Mouse (Mus musculus): ENCODE measurements around the gene Tarbp2. TPM values are rescaled to one million over a fixed set of nuclear protein-coding genes. Genes with fewer than 3 reads are reported as not detected.

Gene Tarbp2
- polyA plus RNA-seq, 1 experiment from 2014 or later: 82.6 TPM

GRCm38 (mm10) chr15:102531586-102531985 lies 13.6 kb downstream of the Tarbp2 start:
- no peak overlapping the region for H3K9ac ChIP-seq
- H3K4me3 ChIP-seq: no peak overlapping the region
- no peaks in the 10 kb centered on the region; the same call in 1 of the 2 replicates for H3K4me1 ChIP-seq (replicated peaks)
- H3K4me2 ChIP-seq: no peak overlapping the region
- no peaks in the 10 kb centered on the region for H3K9me3 ChIP-seq
- ATAC-seq (ENCODE audit: low read depth): no peak
- H3K36me3 ChIP-seq: peaks cover 69% of the 10 kb centered on the region
- no peak overlapping the region for H3K27ac ChIP-seq (replicated peaks)
- 87% methylated on average over 4 of the region's 4 CpGs for WGBS
- H3K27me3 ChIP-seq: no peaks in the 10 kb centered on the region

- Histone ChIP-seq H3K4me3 (no peak overlapping the region), H3K27ac (replicated peaks) (no peak overlapping the region), H3K4me2 (no peak overlapping the region), H3K9me3 (no peaks in the 10 kb centered on the region), H3K36me3 (peaks cover 74% of the 10 kb centered on the region), H3K9ac (peak overlapping the region; percentile 17; the same call in 1 of the 2 replicates), H3K27me3 (no peaks in the 10 kb centered on the region), H3K4me1 (replicated peaks) (no peaks in the 10 kb centered on the region; the same call in 1 of the 2 replicates)
- 80% methylated on average over 3 of the region's 3 CpGs for WGBS
- ATAC-seq (ENCODE audit: low read depth): no peak
Observed at GRCm38 (mm10) chr15:102532106-102532900, 14.3 kb downstream of the Tarbp2 start.

GRCm38 (mm10) chr15:102533926-102534325 lies 15.9 kb downstream of the Tarbp2 start:
- Histone ChIP-seq H3K4me3 (no peak overlapping the region), H3K27me3 (no peaks in the 10 kb centered on the region), H3K4me2 (no peak overlapping the region), H3K9ac (no peak overlapping the region), H3K27ac (replicated peaks) (no peak overlapping the region), H3K36me3 (peaks cover 67% of the 10 kb centered on the region), H3K4me1 (replicated peaks) (no peaks in the 10 kb centered on the region; the same call in 1 of the 2 replicates), H3K9me3 (no peaks in the 10 kb centered on the region)
- no peak for ATAC-seq (ENCODE audit: low read depth)
- 91% methylated on average over 7 of the region's 7 CpGs for WGBS

- Histone ChIP-seq H3K36me3 (peaks cover 65% of the 10 kb centered on the region), H3K4me3 (no peak overlapping the region), H3K27me3 (no peaks in the 10 kb centered on the region), H3K27ac (replicated peaks) (no peak overlapping the region), H3K9ac (no peak overlapping the region), H3K4me1 (replicated peaks) (peaks cover 9% of the 10 kb centered on the region; the same call in 1 of the 2 replicates), H3K4me2 (no peak overlapping the region), H3K9me3 (no peaks in the 10 kb centered on the region)
- WGBS: 84% methylated on average over 4 of the region's 4 CpGs
- ATAC-seq (ENCODE audit: low read depth): no peak
Observed at GRCm38 (mm10) chr15:102544801-102545200, 26.8 kb downstream of the Tarbp2 start.

GRCm38 (mm10) chr15:102546246-102546645 lies 28.3 kb downstream of the Tarbp2 start:
- H3K27me3 ChIP-seq: no peaks in the 10 kb centered on the region
- no peak for ATAC-seq (ENCODE audit: low read depth)
- H3K4me3 ChIP-seq: no peak overlapping the region
- H3K9ac ChIP-seq: no peak overlapping the region
- no peak overlapping the region for H3K4me2 ChIP-seq
- 0 out of 2 replicates have a peak overlapping the region, but pooled peaks have one; percentile 66 for H3K27ac ChIP-seq (replicated peaks)
- H3K36me3 ChIP-seq: peaks cover 61% of the 10 kb centered on the region
- WGBS: 91% methylated on average over 3 of the region's 3 CpGs
- H3K9me3 ChIP-seq: no peaks in the 10 kb centered on the region
- peaks cover 9% of the 10 kb centered on the region; the same call in 1 of the 2 replicates for H3K4me1 ChIP-seq (replicated peaks)

GRCm38 (mm10) chr15:102546677-102547427 lies 28.9 kb downstream of the Tarbp2 start:
- Histone ChIP-seq H3K4me3 (no peak overlapping the region), H3K4me1 (replicated peaks) (peaks cover 9% of the 10 kb centered on the region; the same call in 1 of the 2 replicates), H3K4me2 (no peak overlapping the region), H3K27me3 (no peaks in the 10 kb centered on the region), H3K9me3 (no peaks in the 10 kb centered on the region), H3K9ac (no peak overlapping the region), H3K36me3 (peaks cover 60% of the 10 kb centered on the region), H3K27ac (replicated peaks) (peak overlapping the region; percentile 66)
- ATAC-seq (ENCODE audit: low read depth): peak; percentile 72
- WGBS: 70% methylated on average over 3 of the region's 3 CpGs

- Histone ChIP-seq H3K4me3 (no peak overlapping the region), H3K9ac (no peak overlapping the region), H3K9me3 (no peaks in the 10 kb centered on the region), H3K36me3 (peaks cover 60% of the 10 kb centered on the region), H3K27ac (replicated peaks) (peak overlapping the region; percentile 66), H3K27me3 (no peaks in the 10 kb centered on the region), H3K4me2 (no peak overlapping the region), H3K4me1 (replicated peaks) (peaks cover 9% of the 10 kb centered on the region; the same call in 1 of the 2 replicates)
- 80% methylated on average over 3 of the region's 3 CpGs for WGBS
- no peak for ATAC-seq (ENCODE audit: low read depth)
Observed at GRCm38 (mm10) chr15:102547478-102547877, 29.5 kb downstream of the Tarbp2 start.

- Histone ChIP-seq H3K9me3 (no peaks in the 10 kb centered on the region), H3K36me3 (peaks cover 62% of the 10 kb centered on the region), H3K4me2 (no peak overlapping the region), H3K9ac (no peak overlapping the region), H3K4me1 (replicated peaks) (no peaks in the 10 kb centered on the region), H3K27ac (replicated peaks) (no peak overlapping the region), H3K4me3 (no peak overlapping the region), H3K27me3 (no peaks in the 10 kb centered on the region)
- 96% methylated on average over 5 of the region's 5 CpGs for WGBS
- no peak for ATAC-seq (ENCODE audit: low read depth)
Observed at GRCm38 (mm10) chr15:102552599-102552998, 34.6 kb downstream of the Tarbp2 start.

GRCm38 (mm10) chr15:102555581-102555980 lies 37.6 kb downstream of the Tarbp2 start:
- Histone ChIP-seq H3K9me3 (no peaks in the 10 kb centered on the region), H3K4me2 (no peak overlapping the region), H3K4me3 (no peak overlapping the region), H3K27ac (replicated peaks) (no peak overlapping the region), H3K4me1 (replicated peaks) (no peaks in the 10 kb centered on the region), H3K36me3 (peaks cover 57% of the 10 kb centered on the region), H3K9ac (no peak overlapping the region), H3K27me3 (no peaks in the 10 kb centered on the region)
- no peak for ATAC-seq (ENCODE audit: low read depth)
- 94% methylated on average over 1 of the region's 1 CpGs for WGBS

GRCm38 (mm10) chr15:102557580-102557979 lies 39.6 kb downstream of the Tarbp2 start:
- Histone ChIP-seq H3K27me3 (no peaks in the 10 kb centered on the region), H3K4me2 (no peak overlapping the region), H3K36me3 (peaks cover 42% of the 10 kb centered on the region), H3K4me1 (replicated peaks) (no peaks in the 10 kb centered on the region; the same call in 1 of the 2 replicates), H3K9me3 (no peaks in the 10 kb centered on the region), H3K9ac (no peak overlapping the region), H3K4me3 (no peak overlapping the region), H3K27ac (replicated peaks) (no peak overlapping the region)
- ATAC-seq (ENCODE audit: low read depth): no peak

GRCm38 (mm10) chr15:102562491-102562890 lies 44.5 kb downstream of the Tarbp2 start:
- H3K4me3 ChIP-seq: no peak overlapping the region
- H3K27ac ChIP-seq (replicated peaks): peak overlapping the region; percentile 46
- H3K9ac ChIP-seq: no peak overlapping the region
- no peaks in the 10 kb centered on the region for H3K9me3 ChIP-seq
- no peak overlapping the region for H3K4me2 ChIP-seq
- WGBS: 70% methylated on average over 1 of the region's 1 CpGs
- H3K27me3 ChIP-seq: no peaks in the 10 kb centered on the region
- peaks cover 14% of the 10 kb centered on the region; the same call in 1 of the 2 replicates for H3K36me3 ChIP-seq
- H3K4me1 ChIP-seq (replicated peaks): no peaks in the 10 kb centered on the region; the same call in 1 of the 2 replicates
- no peak for ATAC-seq (ENCODE audit: low read depth)

- no peak for ATAC-seq (ENCODE audit: low read depth)
- H3K9me3 ChIP-seq: no peaks in the 10 kb centered on the region
- H3K9ac ChIP-seq: no peak overlapping the region
- peaks cover 14% of the 10 kb centered on the region; the same call in 1 of the 2 replicates for H3K36me3 ChIP-seq
- 67% methylated on average over 3 of the region's 3 CpGs for WGBS
- no peak overlapping the region for H3K4me2 ChIP-seq
- H3K4me1 ChIP-seq (replicated peaks): no peaks in the 10 kb centered on the region; the same call in 1 of the 2 replicates
- H3K4me3 ChIP-seq: no peak overlapping the region
- no peaks in the 10 kb centered on the region for H3K27me3 ChIP-seq
- H3K27ac ChIP-seq (replicated peaks): peak overlapping the region; percentile 46
Observed at GRCm38 (mm10) chr15:102563061-102563460, 45.1 kb downstream of the Tarbp2 start.
